Mouse (Mus musculus): ENCODE measurements around the gene Hlcs. TPM values are rescaled to one million over a fixed set of nuclear protein-coding genes. Genes with fewer than 3 reads are reported as not detected.

Gene Hlcs
- polyA plus RNA-seq, 1 experiment, result 3.5 TPM

DNA sequence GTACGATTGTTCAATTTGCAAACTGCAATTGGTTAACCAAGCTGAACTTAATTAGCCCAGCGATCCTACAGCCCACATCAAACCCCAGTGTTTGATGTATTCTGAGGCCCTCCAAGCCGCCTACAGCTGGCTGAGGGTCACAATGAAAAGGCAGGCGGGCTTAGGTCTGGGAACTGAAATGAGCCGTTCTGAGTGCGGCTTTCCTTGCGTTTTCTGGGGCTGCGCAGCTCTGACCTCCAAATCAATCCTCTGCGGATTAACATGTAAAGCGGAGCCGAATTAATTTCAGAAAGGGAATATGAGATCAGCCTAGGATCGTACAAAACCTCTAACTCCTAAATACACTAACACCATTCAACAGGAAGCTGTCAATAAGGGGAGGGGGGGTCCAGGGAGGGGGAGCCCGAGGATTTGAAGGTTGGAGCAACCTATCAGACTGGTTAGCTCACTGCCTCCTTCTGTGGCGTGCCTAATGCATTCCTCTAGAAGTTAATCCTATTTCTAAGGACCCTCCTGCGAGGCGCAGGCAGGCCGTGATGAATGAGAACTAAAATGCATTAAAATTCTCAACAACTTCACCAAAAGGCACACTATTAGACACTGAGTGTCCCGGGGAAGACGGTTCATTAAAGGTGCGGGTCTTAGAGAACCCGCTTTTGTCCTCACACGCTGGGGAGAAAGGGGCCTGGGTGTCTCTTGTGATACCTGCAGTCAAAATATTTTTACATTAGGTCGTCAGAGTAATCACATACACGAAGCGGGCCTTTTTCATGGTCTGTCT is 133.8 kb downstream of the Hlcs start:
- Histone ChIP-seq H3K36me3 (ENCODE audit: control insufficient read depth, insufficient read depth, low read length) (no peaks in the 10 kb centered on the region), H3K27me3 (ENCODE audit: control insufficient read depth, insufficient read depth, low read length) (no peaks in the 10 kb centered on the region), H3K4me1 (ENCODE audit: control insufficient read depth, insufficient read depth, low read length) (no peaks in the 10 kb centered on the region), H3K4me3 (ENCODE audit: control insufficient read depth, low read depth, low read length) (no peak overlapping the region), H3K27ac (ENCODE audit: control insufficient read depth, insufficient read depth, low read depth, low read length) (no peak overlapping the region)
- TF ChIP-seq POLR2A (IDR thresholded peaks at IDR 0.05; ENCODE audit: control insufficient read depth, low read depth, low read length) (no peak), CTCF (IDR thresholded peaks at IDR 0.05; ENCODE audit: control insufficient read depth, insufficient read depth, insufficient replicate concordance, low read depth, low read length) (no peak)

GRCm38 (mm10) chr16:94178441-94179220 is 134.7 kb downstream of the Hlcs start:
- no peak overlapping the region for H3K4me3 ChIP-seq (ENCODE audit: control insufficient read depth, low read depth, low read length)
- TF ChIP-seq CTCF (IDR thresholded peaks at IDR 0.05; ENCODE audit: control insufficient read depth, insufficient read depth, insufficient replicate concordance, low read depth, low read length) (no peak), POLR2A (IDR thresholded peaks at IDR 0.05; ENCODE audit: control insufficient read depth, low read depth, low read length) (no peak)
- H3K27ac ChIP-seq (ENCODE audit: control insufficient read depth, insufficient read depth, low read depth, low read length), result no peak overlapping the region
- H3K27me3 ChIP-seq (ENCODE audit: control insufficient read depth, insufficient read depth, low read length), result no peaks in the 10 kb centered on the region
- H3K36me3 ChIP-seq (ENCODE audit: control insufficient read depth, insufficient read depth, low read length), result no peaks in the 10 kb centered on the region
- H3K4me1 ChIP-seq (ENCODE audit: control insufficient read depth, insufficient read depth, low read length), result no peaks in the 10 kb centered on the region

- H3K4me1 ChIP-seq (ENCODE audit: control insufficient read depth, insufficient read depth, low read length), result no peaks in the 10 kb centered on the region
- TF ChIP-seq POLR2A (IDR thresholded peaks at IDR 0.05; ENCODE audit: control insufficient read depth, low read depth, low read length) (no peak), CTCF (IDR thresholded peaks at IDR 0.05; ENCODE audit: control insufficient read depth, insufficient read depth, insufficient replicate concordance, low read depth, low read length) (no peak)
- no peak overlapping the region for H3K27ac ChIP-seq (ENCODE audit: control insufficient read depth, insufficient read depth, low read depth, low read length)
- H3K4me3 ChIP-seq (ENCODE audit: control insufficient read depth, low read depth, low read length), result no peak overlapping the region
- H3K36me3 ChIP-seq (ENCODE audit: control insufficient read depth, insufficient read depth, low read length), result no peaks in the 10 kb centered on the region
- H3K27me3 ChIP-seq (ENCODE audit: control insufficient read depth, insufficient read depth, low read length), result no peaks in the 10 kb centered on the region
Measured at GRCm38 (mm10) chr16:94176997-94177857, 136.1 kb downstream of the Hlcs start.

- H3K4me1 ChIP-seq (ENCODE audit: control insufficient read depth, insufficient read depth, low read length), result no peaks in the 10 kb centered on the region
- no peak overlapping the region for H3K4me3 ChIP-seq (ENCODE audit: control insufficient read depth, low read depth, low read length)
- H3K27me3 ChIP-seq (ENCODE audit: control insufficient read depth, insufficient read depth, low read length), result no peaks in the 10 kb centered on the region
Measured at GRCm38 (mm10) chr16:94175366-94175986, 137.9 kb downstream of the Hlcs start.

GRCm38 (mm10) chr16:94173361-94173760 is 140.0 kb downstream of the Hlcs start:
- H3K27me3 ChIP-seq (ENCODE audit: control insufficient read depth, insufficient read depth, low read length), result no peaks in the 10 kb centered on the region
- TF ChIP-seq POLR2A (IDR thresholded peaks at IDR 0.05; ENCODE audit: control insufficient read depth, low read depth, low read length) (no peak), CTCF (IDR thresholded peaks at IDR 0.05; ENCODE audit: control insufficient read depth, insufficient read depth, insufficient replicate concordance, low read depth, low read length) (no peak)
- no peak overlapping the region for H3K4me3 ChIP-seq (ENCODE audit: control insufficient read depth, low read depth, low read length)
- no peaks in the 10 kb centered on the region for H3K36me3 ChIP-seq (ENCODE audit: control insufficient read depth, insufficient read depth, low read length)
- H3K4me1 ChIP-seq (ENCODE audit: control insufficient read depth, insufficient read depth, low read length), result no peaks in the 10 kb centered on the region
- H3K27ac ChIP-seq (ENCODE audit: control insufficient read depth, insufficient read depth, low read depth, low read length), result no peak overlapping the region

More at GRCm38 (mm10) chr16:94175366-94175986, 137.9 kb downstream of the Hlcs start:
- no peak for TF ChIP-seq POLR2A (IDR thresholded peaks at IDR 0.05; ENCODE audit: control insufficient read depth, low read depth, low read length)
- no peak for TF ChIP-seq CTCF (IDR thresholded peaks at IDR 0.05; ENCODE audit: control insufficient read depth, insufficient read depth, insufficient replicate concordance, low read depth, low read length)
- Histone ChIP-seq H3K27ac (ENCODE audit: control insufficient read depth, insufficient read depth, low read depth, low read length) (no peak overlapping the region), H3K36me3 (ENCODE audit: control insufficient read depth, insufficient read depth, low read length) (no peaks in the 10 kb centered on the region)

DNA sequence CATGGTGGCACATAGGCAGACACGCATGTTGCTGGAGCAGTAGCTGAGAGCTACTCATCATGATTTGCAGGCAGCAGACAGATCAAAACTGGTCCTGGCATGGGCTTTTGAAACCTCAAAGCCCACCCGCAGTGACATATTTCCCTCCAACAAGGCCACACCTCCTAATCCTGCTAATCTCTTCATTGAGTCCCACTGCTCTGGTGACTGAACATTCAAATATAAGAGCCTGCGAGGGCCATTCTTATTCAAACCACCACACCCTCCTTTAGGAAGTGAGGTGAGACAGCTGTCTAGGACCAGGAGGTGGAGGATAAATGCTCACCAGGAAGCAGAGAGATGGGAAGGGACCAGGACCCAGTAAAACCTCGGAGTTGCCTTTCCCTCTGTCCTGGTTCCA is 143.2 kb downstream of the Hlcs start:
- H3K4me1 ChIP-seq (ENCODE audit: control insufficient read depth, insufficient read depth, low read length), result no peaks in the 10 kb centered on the region
- no peaks in the 10 kb centered on the region for H3K27me3 ChIP-seq (ENCODE audit: control insufficient read depth, insufficient read depth, low read length)
- TF ChIP-seq CTCF (IDR thresholded peaks at IDR 0.05; ENCODE audit: control insufficient read depth, insufficient read depth, insufficient replicate concordance, low read depth, low read length) (no peak), POLR2A (IDR thresholded peaks at IDR 0.05; ENCODE audit: control insufficient read depth, low read depth, low read length) (no peak)
- H3K4me3 ChIP-seq (ENCODE audit: control insufficient read depth, low read depth, low read length), result no peak overlapping the region
- H3K36me3 ChIP-seq (ENCODE audit: control insufficient read depth, insufficient read depth, low read length), result no peaks in the 10 kb centered on the region
- no peak overlapping the region for H3K27ac ChIP-seq (ENCODE audit: control insufficient read depth, insufficient read depth, low read depth, low read length)
